Mouse (Mus musculus) neutrophil, adult 5-6 weeks (primary cell): Measurements from ENCODE around the gene Sema3a. TPM values are rescaled to one million over a fixed set of nuclear protein-coding genes. Genes with fewer than 3 reads are reported as not detected.
"Not testable (repeated sequence)": the region's sequence is repeated elsewhere in the genome, so short reads cannot be mapped to it uniquely, and the experiment has no call there.

Experiments
- ATAC-seq: fragments of 151-379, 151-347 bp; 2 replicates; pipeline ENCODE4 v1.8.0; 2017; ENCODE audit warnings: mild to moderate bottlenecking, moderate TSS enrichment; ENCODE audit not compliant: insufficient number of reproducible peaks, poor library complexity, low FRiP score, severe bottlenecking; ENCODE audit errors: extremely low read depth
- total RNA-seq: library from RNA; stranded (forward); fragments of 200-1000 nt; gene quantifications from 2 replicates; pipeline ENCODE4 v1.2.3, GENCODE M21; 2017

Sema3a gene
- total RNA-seq, 1 experiment from 2014 or later = not detected

DNA sequence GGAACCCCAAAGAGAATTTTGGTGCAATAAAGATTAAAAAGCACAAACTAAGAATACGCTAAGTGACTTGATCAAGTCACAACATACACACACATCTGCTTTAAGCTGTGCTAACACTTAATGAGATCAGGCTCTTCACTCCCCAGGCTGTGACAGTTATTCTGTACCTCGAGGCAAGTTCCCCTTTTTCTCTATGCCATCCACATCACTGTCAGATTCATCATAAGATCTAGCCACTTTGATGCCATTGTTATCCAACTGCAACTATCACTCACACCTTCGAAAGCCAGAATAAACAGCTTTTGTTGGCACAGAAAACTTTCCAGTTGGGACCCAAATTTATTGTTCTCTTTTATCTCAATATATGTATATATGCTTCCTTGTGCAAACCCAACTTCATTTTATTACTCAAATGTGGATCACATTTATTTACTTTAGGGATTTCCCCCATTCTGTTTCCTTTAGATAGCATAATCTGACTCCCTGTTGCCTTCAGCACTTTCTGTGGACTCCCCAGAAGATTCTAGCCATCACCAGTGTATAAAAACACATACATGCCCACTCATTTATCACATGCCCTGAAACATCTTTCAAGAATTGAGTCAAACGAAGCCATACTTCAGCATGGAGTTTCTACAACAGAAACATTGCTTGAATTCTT lies 380.8 kb downstream of the Sema3a start:
- ATAC-seq = no peak

DNA sequence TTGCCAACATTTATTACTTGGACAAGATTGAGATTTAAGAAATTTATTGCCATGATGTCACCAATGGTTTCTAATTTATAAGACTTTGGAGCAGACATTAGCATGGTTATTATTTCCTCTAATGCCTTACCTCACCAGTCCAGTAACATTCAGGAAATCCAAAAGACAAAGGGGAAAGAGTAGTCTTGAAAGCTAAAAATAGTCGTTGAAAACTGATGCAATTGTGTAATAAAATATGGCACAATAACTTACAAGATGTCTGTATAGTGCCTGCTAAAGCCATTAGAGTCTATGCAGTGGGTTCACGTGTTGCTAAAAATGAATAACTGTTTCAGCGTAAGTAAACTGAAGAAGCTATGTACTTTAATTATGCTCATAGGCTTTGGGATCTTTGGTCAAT lies 383.9 kb downstream of the Sema3a start:
- no peak for ATAC-seq

DNA sequence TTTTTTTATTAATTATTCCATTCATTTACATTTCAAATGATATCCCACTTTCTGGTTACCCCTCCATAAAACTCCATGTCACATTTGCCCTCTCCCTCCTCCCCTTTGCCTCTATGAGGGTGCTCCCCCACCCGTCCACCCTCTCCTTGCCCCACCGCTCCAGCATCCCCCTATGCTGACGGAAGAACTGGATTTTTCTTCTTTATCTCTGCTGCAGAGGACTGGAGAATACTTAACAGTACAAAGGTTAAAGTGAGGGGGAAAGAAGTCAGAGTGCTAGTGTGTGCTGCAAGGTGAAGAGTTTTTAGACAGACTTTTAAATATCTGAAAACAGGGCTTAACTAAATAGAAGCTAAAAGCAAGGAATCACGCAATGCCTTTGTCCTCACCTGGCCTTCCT lies 391.8 kb downstream of the Sema3a start:
- no peak for ATAC-seq

DNA sequence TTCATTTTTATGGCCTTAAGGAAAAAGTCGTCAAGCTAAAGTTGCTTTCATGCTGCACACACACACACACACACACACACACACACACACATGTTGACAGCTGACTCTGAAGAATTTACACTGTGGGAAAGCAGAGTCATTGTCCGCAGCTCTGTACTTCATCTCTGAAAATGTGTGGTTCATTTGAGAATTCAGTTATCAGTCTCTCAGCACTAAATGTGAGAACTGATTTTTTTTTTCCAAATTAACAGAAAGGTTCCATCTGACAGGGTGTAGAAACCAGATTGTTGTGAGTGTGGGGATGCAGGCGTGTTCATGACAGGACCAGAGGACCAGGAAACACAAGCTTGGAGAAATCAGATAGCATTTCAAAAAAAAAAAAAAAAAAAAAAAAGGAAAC lies 400.4 kb downstream of the Sema3a start:
- no peak for ATAC-seq

DNA sequence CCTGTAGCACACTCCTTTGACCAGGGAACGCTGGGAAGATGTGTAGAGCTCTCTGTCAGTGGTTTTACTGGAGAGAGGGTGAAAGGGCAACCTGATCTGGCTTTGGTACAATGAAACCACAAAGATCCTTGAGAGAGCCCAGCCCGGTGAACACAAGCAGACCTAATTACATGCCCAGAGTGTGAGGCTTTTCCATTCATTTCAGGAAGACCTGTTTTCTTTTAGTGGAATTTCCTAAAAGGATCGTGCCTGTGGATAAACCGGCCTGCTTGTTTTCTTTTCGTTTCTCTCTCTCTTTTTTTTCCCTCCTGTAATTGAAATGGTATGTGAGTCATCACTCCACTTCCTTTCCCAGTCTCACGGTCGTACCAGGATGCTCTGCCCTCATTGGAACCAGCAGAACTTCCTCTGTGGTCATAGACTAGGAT lies 401.8 kb downstream of the Sema3a start:
- no peak for ATAC-seq

DNA sequence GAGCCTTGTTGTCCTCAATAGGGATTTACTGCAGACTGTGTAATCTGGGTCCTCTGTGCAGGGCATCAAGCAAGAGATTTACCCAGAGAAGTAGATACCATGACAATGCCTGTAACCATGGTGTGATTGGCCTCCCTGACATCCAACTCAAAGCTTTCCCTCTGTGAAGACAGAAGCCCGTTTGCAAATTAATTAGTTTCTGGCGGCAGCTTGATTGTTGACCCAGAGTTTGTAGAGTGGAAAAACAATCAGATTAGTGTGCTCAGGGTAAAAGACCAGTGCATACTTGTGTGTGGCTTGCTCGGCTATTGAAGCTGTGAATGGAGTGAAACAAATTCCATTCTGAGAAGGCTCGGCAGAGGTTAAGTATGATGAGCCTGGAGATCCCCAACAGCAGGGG lies 404.0 kb downstream of the Sema3a start:
- ATAC-seq = no peak

DNA sequence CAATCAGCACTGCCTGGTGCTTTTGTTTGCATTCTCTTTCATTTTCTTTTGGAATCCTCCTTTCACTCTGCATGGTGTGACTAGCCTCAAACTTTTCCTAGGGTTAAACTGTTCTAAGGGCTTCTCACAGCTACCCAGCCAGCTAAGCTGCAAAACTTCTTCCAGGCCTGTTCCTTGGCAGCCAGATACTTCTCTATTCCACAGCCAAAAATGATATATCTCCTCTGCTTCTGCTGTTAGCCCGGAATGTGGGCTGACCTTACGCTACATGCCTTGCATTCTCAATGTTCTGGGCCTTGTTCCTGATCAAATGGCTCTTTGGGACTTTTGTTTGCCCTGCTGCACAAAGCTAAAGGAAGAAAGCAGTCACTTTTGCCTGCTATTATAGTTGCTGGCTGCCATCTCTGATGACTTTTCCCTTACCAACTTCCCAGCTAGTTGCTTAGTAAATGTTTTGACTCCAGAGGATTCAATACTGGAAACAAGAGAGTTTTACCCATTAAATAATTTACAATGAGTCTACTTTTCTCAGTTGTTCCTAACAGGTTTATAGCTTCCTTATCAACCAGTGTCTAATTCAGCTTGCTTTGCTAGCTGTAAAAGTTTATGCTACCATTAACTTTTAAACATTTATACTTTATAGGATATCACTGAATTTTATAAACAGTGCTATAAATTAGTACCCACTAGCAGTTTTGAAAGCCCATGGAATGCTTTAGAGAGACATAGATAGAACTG lies 422.4 kb downstream of the Sema3a start:
- no peak for ATAC-seq

DNA sequence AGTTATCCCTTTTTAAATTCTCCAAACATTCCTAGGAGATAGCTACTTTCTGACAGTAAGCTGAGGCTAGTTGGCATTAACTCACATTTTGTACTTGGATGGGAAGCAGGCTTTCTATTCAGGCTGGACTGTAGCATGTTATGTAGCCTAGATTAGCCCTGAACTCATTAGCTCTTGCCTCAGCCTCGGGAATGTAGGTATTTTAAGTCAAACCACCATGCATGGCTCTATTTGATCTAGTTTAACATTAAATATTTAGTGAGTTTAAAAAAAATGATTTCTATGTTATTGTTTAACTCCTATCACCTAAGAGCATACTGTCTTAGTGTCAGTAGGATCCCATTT lies 423.0 kb downstream of the Sema3a start:
- ATAC-seq = no peak

DNA sequence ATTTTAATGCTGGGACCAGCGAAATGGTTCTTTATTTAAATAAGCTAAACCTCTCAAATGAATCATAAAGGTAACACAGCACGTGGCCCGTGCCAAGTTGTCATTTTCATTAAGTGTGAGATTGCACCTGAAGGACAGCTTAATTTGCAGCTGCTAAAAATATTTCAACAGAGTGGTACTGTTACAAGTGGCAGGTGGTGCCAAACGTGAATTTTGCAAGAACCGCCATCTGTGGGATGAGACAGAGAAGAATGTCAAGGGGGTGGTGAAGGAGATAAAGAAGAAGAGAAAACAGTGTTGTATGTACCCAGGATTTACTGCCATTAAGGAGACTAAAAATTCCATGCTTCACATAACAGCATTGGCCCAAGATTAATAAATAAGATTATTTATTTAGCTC lies 423.9 kb downstream of the Sema3a start:
- ATAC-seq = no peak

DNA sequence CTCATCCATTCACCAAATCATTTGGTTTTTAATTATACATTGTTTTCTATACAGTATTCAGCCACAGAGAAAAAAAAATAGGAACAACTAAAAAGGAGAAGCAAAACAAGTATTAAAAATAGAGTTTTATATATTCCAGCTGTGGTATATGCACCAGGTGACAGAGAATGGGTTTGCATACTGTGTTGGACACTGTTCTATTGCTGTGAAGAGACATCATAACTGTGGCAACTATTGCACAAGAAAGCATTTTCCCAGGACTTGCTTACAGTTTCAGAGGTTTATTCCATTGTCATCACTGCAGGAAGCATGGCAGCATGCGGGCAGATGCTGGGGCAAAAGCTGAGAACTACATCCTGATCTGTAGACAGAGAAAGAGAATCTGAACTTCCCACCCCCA lies 425.7 kb downstream of the Sema3a start:
- ATAC-seq = no peak

DNA sequence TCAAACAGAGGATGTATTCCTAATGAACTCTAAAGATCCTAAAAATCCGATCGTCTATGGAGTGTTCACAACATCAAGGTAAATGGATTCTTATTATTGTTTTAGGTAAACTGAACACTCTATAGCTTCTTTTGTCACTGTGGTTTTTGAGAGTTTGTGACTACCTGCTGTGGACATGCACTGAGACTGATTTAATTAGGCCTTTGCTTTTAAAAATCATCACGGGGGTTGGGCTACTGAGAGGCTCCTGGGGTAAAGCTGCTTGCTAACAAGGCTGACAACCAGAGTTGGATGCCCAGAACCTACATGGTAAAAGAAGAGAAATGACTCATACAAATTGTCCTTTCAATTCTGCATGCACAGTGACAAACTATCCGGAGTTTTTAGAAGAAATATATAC lies 432.0 kb downstream of the Sema3a start:
- ATAC-seq = no peak

DNA sequence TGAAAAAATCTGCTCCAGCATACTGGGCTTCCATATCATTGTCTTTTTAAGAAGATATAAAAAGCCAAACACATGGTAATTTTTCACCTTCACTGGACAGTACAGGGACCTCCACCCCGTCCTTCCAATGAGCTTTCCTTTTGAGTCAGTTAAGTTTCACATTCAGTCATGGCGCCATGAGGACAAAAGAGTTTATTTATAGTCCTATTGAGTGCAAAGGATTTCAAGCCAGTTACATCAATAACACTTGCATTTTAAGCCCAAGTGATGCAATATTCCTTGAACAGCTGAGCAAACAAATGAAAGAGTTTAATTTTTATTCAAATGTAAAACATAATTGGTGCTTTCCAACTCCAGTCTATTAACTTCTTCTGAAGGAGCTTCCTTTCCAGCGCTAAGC lies 448.7 kb downstream of the Sema3a start:
- no peak for ATAC-seq

DNA sequence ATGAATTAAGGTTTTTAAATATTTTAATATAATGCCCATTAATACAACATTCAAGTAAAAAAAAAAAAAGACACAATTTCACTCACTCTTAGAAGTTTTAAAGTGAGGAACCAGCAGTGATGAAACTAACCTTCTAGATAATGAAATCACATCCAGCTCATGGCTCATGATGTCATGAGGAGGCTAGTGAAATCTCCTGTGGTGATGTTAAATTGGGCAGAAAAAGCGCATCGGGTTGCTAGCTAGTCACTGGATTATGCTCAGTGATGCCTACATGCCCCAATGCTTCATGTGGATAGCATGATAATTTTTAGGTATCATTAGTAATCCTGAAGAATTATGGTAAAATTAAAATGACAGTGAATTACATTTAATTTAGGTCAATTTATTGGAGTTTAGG lies 453.9 kb downstream of the Sema3a start:
- ATAC-seq = no peak

DNA sequence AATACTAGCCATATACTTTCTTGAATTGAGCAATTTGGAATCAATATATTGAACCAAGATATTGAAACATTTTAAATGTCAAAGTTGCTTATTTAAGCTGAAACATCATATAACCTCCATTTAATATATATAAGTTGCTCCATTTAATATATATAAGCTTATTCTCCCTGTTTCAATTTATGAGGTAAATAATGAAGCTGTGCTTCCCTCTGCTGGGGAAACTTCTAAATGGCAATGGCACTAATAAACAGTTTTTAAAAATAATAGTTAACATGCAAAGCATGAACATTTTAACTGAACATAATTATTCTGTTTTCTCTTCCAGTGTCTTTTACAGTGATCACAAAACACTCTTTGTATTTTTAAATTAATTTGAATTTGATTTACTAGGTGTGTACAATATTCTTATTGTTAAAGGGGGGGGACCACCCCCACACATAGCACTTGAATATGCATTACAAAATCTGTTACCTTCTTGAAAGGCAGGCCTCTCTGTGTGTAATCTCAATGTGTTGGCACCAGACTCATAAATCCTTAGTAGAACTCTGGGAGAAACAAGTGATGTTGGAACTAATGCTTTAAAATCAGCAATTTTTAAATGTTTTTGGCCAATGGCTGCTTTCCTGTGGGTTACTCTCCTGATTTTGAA lies 460.5 kb downstream of the Sema3a start:
- no peak for ATAC-seq

DNA sequence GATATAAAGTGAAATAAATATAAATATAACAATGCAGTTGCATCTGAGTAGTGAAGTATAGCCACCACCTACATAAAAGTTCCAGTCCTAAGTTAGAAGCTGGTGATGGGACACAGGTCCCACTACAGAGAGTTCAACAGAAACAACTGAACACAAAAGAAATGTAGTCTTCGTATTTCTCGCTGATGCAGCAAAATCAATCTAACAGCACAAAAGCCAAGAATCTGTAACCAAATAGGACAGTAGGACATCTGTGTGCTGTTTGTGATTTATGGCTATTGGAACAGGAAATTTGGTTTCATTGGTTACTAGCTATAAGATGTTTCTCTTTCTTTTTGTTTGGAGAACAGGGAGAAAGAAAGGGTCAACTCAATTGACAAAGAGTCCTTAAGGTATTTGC lies 469.2 kb downstream of the Sema3a start:
- ATAC-seq = no peak

DNA sequence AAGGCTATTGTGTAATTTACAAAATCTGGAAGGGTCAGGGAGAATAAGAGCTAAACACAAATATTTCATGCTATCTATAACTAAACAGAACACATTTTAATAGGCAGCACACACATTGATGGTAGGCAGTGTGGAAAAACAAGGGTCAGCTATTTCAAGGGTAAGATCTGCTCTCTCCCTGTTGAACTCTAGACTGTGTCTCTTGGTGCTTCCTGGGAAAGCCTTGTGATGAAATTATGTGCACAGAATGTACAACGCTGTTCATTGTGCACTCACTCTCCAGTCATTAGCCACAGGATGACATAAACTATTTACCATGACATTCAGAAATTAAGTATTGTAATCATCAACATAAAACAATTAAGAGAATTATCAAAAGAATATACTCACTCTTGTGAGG lies 486.4 kb downstream of the Sema3a start:
- no peak for ATAC-seq

DNA sequence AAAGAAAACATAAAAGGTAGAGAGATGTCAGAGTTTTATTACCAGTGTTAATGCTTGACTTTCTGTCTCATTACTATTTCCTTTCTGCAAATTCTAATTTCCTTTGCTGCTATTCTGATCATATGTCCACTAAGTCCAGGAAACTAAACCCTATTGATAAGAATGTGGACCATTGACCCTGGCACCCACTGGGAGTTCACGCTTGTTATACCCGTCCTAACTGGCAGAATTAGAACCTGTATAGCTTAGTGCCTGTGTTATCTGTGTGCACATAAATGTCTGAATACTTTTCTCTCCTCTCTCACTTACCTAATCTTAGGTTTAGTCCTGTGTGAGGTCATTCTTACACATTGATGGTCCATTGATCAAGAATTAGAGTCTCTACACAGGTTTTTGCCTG lies 486.9 kb downstream of the Sema3a start:
- ATAC-seq = no peak

DNA sequence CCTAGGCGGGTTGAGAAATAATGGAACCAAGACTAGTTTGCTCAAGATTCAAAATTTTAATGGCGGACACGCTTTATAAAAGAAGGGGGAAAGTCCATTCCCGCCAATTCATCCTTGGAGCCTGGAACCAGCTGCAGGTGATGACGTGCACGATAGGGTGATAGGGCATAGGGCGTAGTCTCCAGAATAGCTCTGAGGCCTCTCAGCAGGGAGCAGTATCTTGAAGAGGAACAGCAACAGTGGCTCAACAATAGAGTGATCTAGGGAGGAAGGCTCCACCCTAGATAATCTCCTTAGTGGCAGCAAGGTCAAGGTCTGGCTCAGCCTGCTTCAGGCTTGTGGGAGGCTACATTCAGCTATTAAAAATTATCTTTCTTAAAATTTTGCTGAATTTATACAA lies 489.4 kb downstream of the Sema3a start:
- ATAC-seq = not testable (repeated sequence)

DNA sequence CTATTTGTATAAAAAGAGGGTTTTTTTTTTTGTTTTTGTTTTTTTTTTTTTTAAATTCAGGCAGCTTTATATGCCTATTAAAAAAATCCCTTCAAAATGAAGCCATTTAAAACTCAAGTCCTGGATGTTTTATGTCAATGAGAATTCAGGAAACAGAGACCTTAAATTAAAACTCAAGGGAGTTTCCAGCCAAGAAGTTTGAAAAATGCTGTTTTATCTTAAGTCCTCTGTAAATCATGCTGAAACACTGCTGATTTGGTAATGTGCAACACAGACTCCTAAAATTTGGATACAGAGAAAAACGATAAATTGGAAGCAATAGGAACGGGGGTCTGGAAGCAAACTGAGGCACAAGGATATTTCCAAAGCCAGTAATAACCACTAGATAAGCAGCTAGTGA lies 490.7 kb downstream of the Sema3a start:
- ATAC-seq = no peak

DNA sequence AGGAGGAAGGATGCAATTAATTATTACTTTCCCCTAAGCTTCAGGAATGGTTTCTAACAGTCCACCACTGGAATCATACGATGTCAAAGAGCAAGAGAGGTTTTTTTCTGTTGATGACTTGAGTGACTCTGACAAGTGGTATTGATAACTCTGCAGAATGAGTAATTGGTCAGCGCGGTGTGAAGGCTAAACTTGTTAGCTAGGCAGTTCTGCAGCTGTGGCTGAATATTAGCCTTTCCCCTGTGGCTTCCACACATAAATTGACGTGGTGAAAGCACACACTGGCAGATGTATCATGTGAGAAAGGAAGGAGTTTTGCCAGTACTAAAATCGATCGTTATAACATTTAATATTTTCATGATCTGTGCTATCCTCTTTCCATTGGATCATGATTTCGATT lies 497.4 kb downstream of the Sema3a start:
- ATAC-seq = no peak
